Mouse (Mus musculus): ENCODE measurements around the gene B3gnt5. TPM values are rescaled to one million over a fixed set of nuclear protein-coding genes. Genes with fewer than 3 reads are reported as not detected.
"Not testable (repeated sequence)": the region's sequence is repeated elsewhere in the genome, so short reads cannot be mapped to it uniquely, and the experiment has no call there.

Gene B3gnt5
- total RNA-seq (2022) = 1 to 10 TPM in 1 of 4 experiments, under 1 TPM in 3; 0.37 to 1.5 (median 0.71) TPM

GRCm38 (mm10) chr16:19760074-19760473, at the start of gene B3gnt5:
Gene B3gnt5 (plus strand): TSS chr16:19760208.
- DNase-seq (ENCODE audit: low spot score in 2 of 2) = no peak

GRCm38 (mm10) chr16:19720959-19721358, 39.0 kb upstream of the B3gnt5 start:
- DNase-seq (ENCODE audit: low spot score in 2 of 2) = no peak

GRCm38 (mm10) chr16:19724139-19724538, 35.9 kb upstream of the B3gnt5 start:
- not testable (repeated sequence) for DNase-seq (ENCODE audit: low spot score in 2 of 2)

- DNase-seq (ENCODE audit: low spot score in 2 of 2) = no peak
Measured at GRCm38 (mm10) chr16:19732896-19733295, 27.1 kb upstream of the B3gnt5 start.

- DNase-seq (ENCODE audit: low spot score in 2 of 2) = no peak
Measured at GRCm38 (mm10) chr16:19760505-19761496, 793 bp downstream of the B3gnt5 start.

GRCm38 (mm10) chr16:19761691-19762090, 1.7 kb downstream of the B3gnt5 start:
- DNase-seq (ENCODE audit: low spot score in 2 of 2) = no peak

GRCm38 (mm10) chr16:19766107-19766506, 6.1 kb downstream of the B3gnt5 start:
- DNase-seq (ENCODE audit: low spot score in 2 of 2) = no peak

GRCm38 (mm10) chr16:19768046-19768445, 8.0 kb downstream of the B3gnt5 start:
- DNase-seq (ENCODE audit: low spot score in 2 of 2) = no peak

GRCm38 (mm10) chr16:19772013-19772412, 12.0 kb downstream of the B3gnt5 start:
- DNase-seq (ENCODE audit: low spot score in 2 of 2) = no peak

GRCm38 (mm10) chr16:19786386-19787090, 26.5 kb downstream of the B3gnt5 start:
- DNase-seq (ENCODE audit: low spot score in 2 of 2) = no peak

- DNase-seq (ENCODE audit: low spot score in 2 of 2) = no peak
Measured at GRCm38 (mm10) chr16:19789914-19790313, 29.9 kb downstream of the B3gnt5 start.

GRCm38 (mm10) chr16:19818801-19819200, 58.8 kb downstream of the B3gnt5 start:
- no peak for DNase-seq (ENCODE audit: low spot score in 2 of 2)

Other genes starting within 250 kb of the B3gnt5 start
- gene Olfr167, start 237.9 kb upstream of the B3gnt5 start, total RNA-seq (2022) = not detected
- gene Olfr168, start 224.7 kb upstream of the B3gnt5 start, total RNA-seq (2022) = not detected
- gene Olfr169, start 188.4 kb upstream of the B3gnt5 start, total RNA-seq (2022) = not detected
- gene Olfr170, start 148.3 kb upstream of the B3gnt5 start, total RNA-seq (2022) = not detected
- gene Olfr171, start 130.3 kb upstream of the B3gnt5 start, total RNA-seq (2022) = not detected
- under 1 TPM in 1 of 4 experiments, not detected in 3; 0.16 TPM for gene Lamp3, start 53.8 kb upstream of the B3gnt5 start, total RNA-seq (2022)
- gene Klhl6, start 222.8 kb downstream of the B3gnt5 start, total RNA-seq (2022) = 1 to 10 TPM in 2 of 4 experiments, under 1 TPM in 2; 0.68 to 5.4 (median 2.5) TPM

Measured in left cerebral cortex, adult 8-10 months (tissue).